Mouse (Mus musculus): Measurements from ENCODE around the gene Gm5294. TPM values are rescaled to one million over a fixed set of nuclear protein-coding genes. Genes with fewer than 3 reads are reported as not detected.
A peak's percentile ranks its signal among the peaks of the same experiment; 100 is the strongest.

The Gm5294 gene
- polyA plus RNA-seq, 2 experiments, result not detected

DNA sequence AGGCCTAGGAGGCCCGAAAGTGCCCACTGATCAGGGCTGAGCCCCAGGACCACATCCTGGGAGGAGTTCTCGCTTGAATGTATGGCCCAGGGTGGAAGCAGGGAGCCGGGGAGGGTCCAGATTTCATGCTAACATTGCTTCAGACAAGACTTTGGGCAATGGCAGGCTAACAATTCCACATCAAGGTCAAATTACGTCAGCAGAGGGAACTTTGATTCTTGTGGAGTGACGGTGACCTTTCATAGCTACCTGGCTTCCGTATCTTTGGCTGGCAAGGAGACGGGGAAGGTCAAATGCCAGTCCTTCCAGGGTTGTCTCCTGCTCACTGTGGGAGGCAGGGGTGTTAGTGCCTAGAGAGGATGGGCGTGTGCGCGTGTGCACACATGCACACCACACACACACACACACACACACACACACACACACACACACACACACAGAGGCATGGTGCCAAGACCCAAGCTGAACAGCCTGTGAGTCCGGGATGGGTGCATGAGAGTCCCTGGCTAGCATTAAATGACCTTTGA is 28.9 kb upstream of the Gm5294 start:
- Histone ChIP-seq H3K4me3 (replicated peaks; ENCODE audit: low read length) (no peak overlapping the region), H3K9me3 (ENCODE audit: control insufficient read depth, low read length) (no peaks in the 10 kb centered on the region), H3K4me2 (replicated peaks; ENCODE audit: low read depth, low read length, severe bottlenecking) (no peak overlapping the region), H3K27me3 (ENCODE audit: control insufficient read depth, insufficient read depth, low read length) (no peaks in the 10 kb centered on the region), H3K9ac (ENCODE audit: low read depth, low read length, severe bottlenecking) (no peak overlapping the region), H3K36me3 (ENCODE audit: control insufficient read depth, insufficient read depth, low read length) (no peaks in the 10 kb centered on the region), H3K4me1 (ENCODE audit: control insufficient read depth, insufficient read depth, low read length) (0 out of 2 replicates have a peak, but pooled peaks cover 3% of the 10 kb centered on the region), H3K27ac (replicated peaks; ENCODE audit: low read depth, low read length) (no peak overlapping the region)
- ATAC-seq (ENCODE audit: low FRiP score, low read depth) (no peak), DNase-seq (ENCODE audit: low spot score) (no peak)
- no peak for TF ChIP-seq POLR2A (IDR thresholded peaks at IDR 0.05; ENCODE audit: borderline replicate concordance, extremely low read depth, insufficient read depth, insufficient read length)
- WGBS, result 86% methylated on average over 11 of the region's 11 CpGs

GRCm38 (mm10) chr5:138801588-138802116 is 18.2 kb upstream of the Gm5294 start:
- no peak overlapping the region for H3K4me2 ChIP-seq (replicated peaks; ENCODE audit: low read depth, low read length, severe bottlenecking)
- H3K9me3 ChIP-seq (ENCODE audit: control insufficient read depth, low read length), result no peaks in the 10 kb centered on the region
- DNase-seq (ENCODE audit: low spot score) (no peak), ATAC-seq (ENCODE audit: low FRiP score, low read depth) (no peak)
- TF ChIP-seq POLR2A (IDR thresholded peaks at IDR 0.05; ENCODE audit: borderline replicate concordance, extremely low read depth, insufficient read depth, insufficient read length), result no peak
- H3K36me3 ChIP-seq (ENCODE audit: control insufficient read depth, insufficient read depth, low read length), result no peaks in the 10 kb centered on the region
- 25% methylated on average over 7 of the region's 7 CpGs for WGBS
- no peak overlapping the region for H3K27ac ChIP-seq (replicated peaks; ENCODE audit: low read depth, low read length)
- no peaks in the 10 kb centered on the region; the same call in 1 of the 2 replicates for H3K4me1 ChIP-seq (ENCODE audit: control insufficient read depth, insufficient read depth, low read length)
- no peak overlapping the region; the same call in 1 of the 2 replicates for H3K9ac ChIP-seq (ENCODE audit: low read depth, low read length, severe bottlenecking)
- no peaks in the 10 kb centered on the region for H3K27me3 ChIP-seq (ENCODE audit: control insufficient read depth, insufficient read depth, low read length)
- H3K4me3 ChIP-seq (replicated peaks; ENCODE audit: low read length), result no peak overlapping the region

- H3K4me2 ChIP-seq (replicated peaks; ENCODE audit: low read depth, low read length, severe bottlenecking), result no peak overlapping the region
- DNase-seq (ENCODE audit: low spot score) (no peak), ATAC-seq (ENCODE audit: low FRiP score, low read depth) (no peak)
- no peaks in the 10 kb centered on the region; the same call in 1 of the 2 replicates for H3K4me1 ChIP-seq (ENCODE audit: control insufficient read depth, insufficient read depth, low read length)
- no peak for TF ChIP-seq POLR2A (IDR thresholded peaks at IDR 0.05; ENCODE audit: borderline replicate concordance, extremely low read depth, insufficient read depth, insufficient read length)
- H3K36me3 ChIP-seq (ENCODE audit: control insufficient read depth, insufficient read depth, low read length), result no peaks in the 10 kb centered on the region
- H3K9ac ChIP-seq (ENCODE audit: low read depth, low read length, severe bottlenecking), result no peak overlapping the region
- WGBS, result 89% methylated on average over 5 of the region's 5 CpGs
- no peak overlapping the region for H3K4me3 ChIP-seq (replicated peaks; ENCODE audit: low read length)
- no peaks in the 10 kb centered on the region for H3K9me3 ChIP-seq (ENCODE audit: control insufficient read depth, low read length)
- no peak overlapping the region for H3K27ac ChIP-seq (replicated peaks; ENCODE audit: low read depth, low read length)
- H3K27me3 ChIP-seq (ENCODE audit: control insufficient read depth, insufficient read depth, low read length), result no peaks in the 10 kb centered on the region
These were observed 15.6 kb upstream of the Gm5294 start for GRCm38 (mm10) chr5:138804286-138804685.

GRCm38 (mm10) chr5:138809767-138810166 is 10.1 kb upstream of the Gm5294 start:
- Histone ChIP-seq H3K4me3 (replicated peaks; ENCODE audit: low read length) (no peak overlapping the region), H3K27ac (replicated peaks; ENCODE audit: low read depth, low read length) (no peak overlapping the region), H3K27me3 (ENCODE audit: control insufficient read depth, insufficient read depth, low read length) (no peaks in the 10 kb centered on the region), H3K9ac (ENCODE audit: low read depth, low read length, severe bottlenecking) (no peak overlapping the region), H3K9me3 (ENCODE audit: control insufficient read depth, low read length) (no peaks in the 10 kb centered on the region), H3K4me2 (replicated peaks; ENCODE audit: low read depth, low read length, severe bottlenecking) (no peak overlapping the region), H3K4me1 (ENCODE audit: control insufficient read depth, insufficient read depth, low read length) (no peaks in the 10 kb centered on the region), H3K36me3 (ENCODE audit: control insufficient read depth, insufficient read depth, low read length) (no peaks in the 10 kb centered on the region)
- no peak for TF ChIP-seq POLR2A (IDR thresholded peaks at IDR 0.05; ENCODE audit: borderline replicate concordance, extremely low read depth, insufficient read depth, insufficient read length)
- no peak for DNase-seq (ENCODE audit: low spot score)
- 87% methylated on average over 6 of the region's 6 CpGs for WGBS
- ATAC-seq (ENCODE audit: low FRiP score, low read depth), result no peak

- Histone ChIP-seq H3K9me3 (ENCODE audit: control insufficient read depth, low read length) (no peaks in the 10 kb centered on the region), H3K27me3 (ENCODE audit: control insufficient read depth, insufficient read depth, low read length) (peaks cover 42% of the 10 kb centered on the region), H3K9ac (ENCODE audit: low read depth, low read length, severe bottlenecking) (peak overlapping the region; percentile 31), H3K36me3 (ENCODE audit: control insufficient read depth, insufficient read depth, low read length) (no peaks in the 10 kb centered on the region), H3K4me2 (replicated peaks; ENCODE audit: low read depth, low read length, severe bottlenecking) (peak overlapping the region; percentile 53), H3K27ac (replicated peaks; ENCODE audit: low read depth, low read length) (no peak overlapping the region), H3K4me1 (ENCODE audit: control insufficient read depth, insufficient read depth, low read length) (peaks cover 5% of the 10 kb centered on the region), H3K4me3 (replicated peaks; ENCODE audit: low read length) (peak overlapping the region; percentile 30)
- ATAC-seq (ENCODE audit: low FRiP score, low read depth) (no peak), DNase-seq (ENCODE audit: low spot score) (peak; percentile 16)
- TF ChIP-seq POLR2A (IDR thresholded peaks at IDR 0.05; ENCODE audit: borderline replicate concordance, extremely low read depth, insufficient read depth, insufficient read length), result no peak
- WGBS, result 3% methylated on average over 39 of the region's 39 CpGs
These were observed 945 bp downstream of the Gm5294 start for GRCm38 (mm10) chr5:138820717-138821332.
